Mouse (Mus musculus): ENCODE measurements around the gene I830077J02Rik.
"Not testable (repeated sequence)": the region's sequence is repeated elsewhere in the genome, so short reads cannot be mapped to it uniquely, and the experiment has no call there.

I830077J02Rik gene

GRCm38 (mm10) chr3:105917656-105918354, 14.7 kb downstream of the I830077J02Rik start:
- DNase-seq = no peak

DNA sequence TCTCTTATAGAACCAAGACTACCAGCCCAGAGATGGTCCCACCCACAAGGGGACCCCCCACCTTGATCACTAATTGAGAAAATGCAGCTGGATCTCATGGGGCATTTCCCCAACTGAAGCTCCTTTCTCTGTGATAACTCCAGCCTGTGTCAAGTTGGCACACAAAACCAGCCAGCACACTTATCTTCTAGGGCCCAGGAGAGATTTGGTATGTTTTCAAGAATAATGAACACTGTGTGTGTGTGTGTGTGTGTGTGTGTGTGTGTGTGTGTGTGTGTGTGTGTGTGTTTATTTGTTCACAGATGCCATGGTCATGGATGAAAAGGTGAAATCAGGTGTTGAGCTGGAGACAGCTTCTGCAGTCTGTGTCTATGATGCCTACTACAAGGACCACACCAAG, 16.0 kb downstream of the I830077J02Rik start:
- DNase-seq = not testable (repeated sequence)

- DNase-seq = no peak
Measured at GRCm38 (mm10) chr3:105915281-105915680, 17.2 kb downstream of the I830077J02Rik start.

GRCm38 (mm10) chr3:105913839-105914681, 18.4 kb downstream of the I830077J02Rik start:
- no peak for DNase-seq

GRCm38 (mm10) chr3:105912097-105912880, 20.2 kb downstream of the I830077J02Rik start:
- DNase-seq = no peak

- DNase-seq = no peak
Measured at GRCm38 (mm10) chr3:105910519-105911190, 21.8 kb downstream of the I830077J02Rik start.

DNA sequence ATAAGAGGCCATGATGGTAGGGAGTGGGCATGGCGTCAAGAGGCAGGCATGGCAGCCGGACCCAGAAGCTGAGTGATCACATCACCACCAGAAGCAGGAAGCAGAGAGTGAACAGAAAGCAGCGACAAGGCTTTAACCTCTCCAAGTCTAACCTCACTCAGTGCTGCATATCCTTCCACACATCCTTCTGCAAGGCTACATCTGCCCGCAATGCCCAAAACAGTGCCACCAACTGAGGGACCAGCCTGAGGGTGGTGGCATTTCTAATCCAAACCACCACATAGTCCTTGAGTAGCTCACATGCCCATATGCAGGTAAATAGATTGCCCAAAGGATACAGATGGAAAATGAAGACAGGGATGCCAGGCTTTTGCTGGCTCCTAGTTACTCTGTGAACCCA, 23.5 kb downstream of the I830077J02Rik start:
- no peak for DNase-seq

- no peak for DNase-seq
Measured at GRCm38 (mm10) chr3:105907956-105908655, 24.4 kb downstream of the I830077J02Rik start.

GRCm38 (mm10) chr3:105904721-105905120, 27.7 kb downstream of the I830077J02Rik start:
- no peak for DNase-seq

DNA sequence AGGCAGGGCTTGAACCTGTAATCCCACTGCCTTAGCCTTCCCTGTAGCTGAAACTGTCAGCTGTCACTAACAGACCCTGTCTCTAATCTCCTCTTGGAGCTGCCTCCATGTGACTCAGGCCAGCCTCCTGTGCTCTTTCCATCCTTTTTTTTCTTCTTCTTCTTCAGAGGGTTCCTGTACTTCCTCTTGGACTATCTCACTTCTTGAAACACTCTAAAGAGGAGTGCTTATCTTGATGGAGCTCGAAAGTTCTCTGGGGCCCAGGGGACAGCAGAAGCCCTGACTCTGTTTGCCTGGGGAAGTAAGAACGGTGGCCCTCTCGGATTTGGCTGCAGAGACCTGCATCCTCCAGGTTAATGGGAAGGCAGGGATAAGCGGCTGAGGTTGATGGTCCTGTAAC, 28.3 kb downstream of the I830077J02Rik start:
- DNase-seq = no peak

DNA sequence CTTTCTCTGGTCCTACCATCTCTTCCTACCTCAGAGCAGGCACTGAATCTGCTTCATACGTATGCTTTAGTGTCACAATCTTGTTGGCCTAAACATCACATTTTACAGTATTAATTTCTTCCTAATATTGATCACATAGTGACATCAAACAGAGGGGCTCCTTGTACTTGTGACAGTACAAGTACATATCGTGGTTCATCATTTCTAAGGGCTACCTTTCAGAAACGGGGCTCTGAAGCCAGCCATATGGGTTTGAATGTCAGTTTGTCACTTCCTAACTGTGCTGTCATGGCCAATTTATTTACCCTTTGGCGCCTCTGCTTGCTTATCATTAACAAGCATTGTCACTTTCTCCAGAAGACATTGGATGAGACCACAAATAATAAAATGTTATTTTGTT, 31.0 kb downstream of the I830077J02Rik start:
- no peak for DNase-seq

DNA sequence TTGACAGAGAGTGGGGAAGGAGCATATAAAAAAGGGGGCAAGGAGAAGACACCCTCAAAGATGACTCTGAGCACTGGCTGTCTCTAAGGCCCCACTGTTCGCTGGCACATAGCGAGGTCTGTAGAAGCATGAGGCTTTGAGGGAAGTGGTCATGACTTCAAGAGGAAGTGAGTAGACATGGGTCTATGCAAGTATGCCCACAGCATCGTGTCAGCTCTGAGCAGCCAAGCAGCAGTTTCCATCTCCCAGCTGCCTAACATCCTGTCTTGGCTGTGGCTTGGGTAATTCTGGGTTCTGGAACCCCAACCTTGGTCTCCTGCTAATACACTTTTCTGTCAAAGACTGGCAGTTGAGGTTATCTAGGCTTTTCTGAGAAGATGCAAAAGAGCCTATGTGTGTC, 31.7 kb downstream of the I830077J02Rik start:
- DNase-seq = no peak

- DNase-seq = no peak
Measured at GRCm38 (mm10) chr3:105900266-105900665, 32.2 kb downstream of the I830077J02Rik start.

DNA sequence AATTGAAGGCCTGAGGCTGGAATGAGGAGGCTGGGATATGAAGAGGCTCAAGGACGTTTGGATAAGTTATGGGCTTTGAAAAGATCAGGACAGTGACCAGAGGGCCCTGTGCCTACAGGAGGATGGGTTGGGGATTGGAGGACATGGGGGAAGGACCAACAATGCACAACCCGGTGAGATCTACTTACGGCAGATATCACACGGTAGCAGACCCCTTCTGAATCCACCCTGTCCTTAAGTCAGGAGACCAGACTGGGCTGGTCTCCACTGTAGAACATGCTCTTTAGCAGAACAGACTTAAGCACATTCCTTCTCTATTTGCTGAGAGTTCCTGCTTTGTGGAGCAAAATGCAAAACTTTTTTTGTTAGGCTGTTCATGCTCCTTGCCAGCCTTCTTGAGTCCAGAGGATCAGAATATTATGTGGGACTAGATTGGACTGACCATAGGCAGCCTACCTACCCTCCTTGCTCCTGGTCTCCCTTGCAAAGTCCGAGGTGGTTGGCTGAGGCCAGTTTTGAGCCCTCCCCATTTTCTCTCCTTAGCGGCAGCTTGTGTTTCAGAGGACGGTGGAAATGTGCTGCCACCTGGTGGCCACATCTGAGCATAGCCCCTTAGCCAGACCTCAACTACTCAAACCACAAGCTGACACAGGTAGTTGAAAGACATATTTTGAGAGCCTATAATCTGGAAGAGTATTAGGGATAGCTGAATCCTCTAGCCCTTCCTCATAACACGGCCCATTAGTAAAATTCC, 32.9 kb downstream of the I830077J02Rik start:
- DNase-seq = peak; percentile 79

GRCm38 (mm10) chr3:105898861-105899260, 33.6 kb downstream of the I830077J02Rik start:
- DNase-seq = no peak

DNA sequence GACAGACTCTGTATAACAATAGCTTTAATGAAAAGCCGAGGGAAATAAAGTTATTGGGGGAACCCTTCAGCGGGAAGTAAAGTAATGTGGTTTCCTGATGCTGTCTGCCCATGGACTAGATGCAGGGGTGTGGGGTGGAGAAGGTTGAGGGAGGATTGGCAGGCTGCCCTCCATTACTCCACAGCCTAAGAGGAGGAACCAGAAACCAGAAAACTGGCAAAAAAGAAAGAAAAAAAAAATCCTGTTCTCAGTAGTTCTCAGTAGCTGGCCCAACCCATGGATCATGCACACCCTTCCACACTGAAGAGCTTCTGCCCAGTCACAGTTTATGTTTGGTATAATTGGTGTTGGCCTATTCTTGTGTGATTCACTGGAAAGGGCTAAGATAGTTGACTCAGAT, 34.1 kb downstream of the I830077J02Rik start:
- DNase-seq = no peak

DNA sequence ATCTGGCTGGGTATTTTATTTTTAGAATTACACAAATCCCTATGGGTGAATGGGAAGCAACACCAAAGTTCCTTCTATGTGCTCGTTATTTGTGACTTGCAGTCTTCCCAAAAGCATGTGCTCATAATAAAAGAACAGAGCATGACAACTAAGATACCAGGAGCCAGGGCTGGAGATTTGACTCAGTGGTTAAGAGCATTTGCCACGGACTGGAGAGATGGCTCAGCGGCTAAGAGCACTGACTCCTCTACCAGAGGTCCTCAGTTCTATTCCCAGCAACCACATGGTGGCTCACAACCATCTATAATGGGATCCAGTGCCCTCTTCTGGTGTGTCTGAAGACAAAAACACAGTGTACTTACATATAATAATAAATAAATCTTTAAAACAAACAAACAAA, 35.7 kb downstream of the I830077J02Rik start:
- no peak for DNase-seq

GRCm38 (mm10) chr3:105894601-105895592, 37.6 kb downstream of the I830077J02Rik start:
- peak; percentile 11 for DNase-seq

- peak; percentile 10 for DNase-seq
Measured at GRCm38 (mm10) chr3:105893941-105894391, 38.5 kb downstream of the I830077J02Rik start.

All from cerebellum, adult 8-10 months (tissue).